Mouse (Mus musculus): ENCODE measurements around the gene Gpr180.

DNA sequence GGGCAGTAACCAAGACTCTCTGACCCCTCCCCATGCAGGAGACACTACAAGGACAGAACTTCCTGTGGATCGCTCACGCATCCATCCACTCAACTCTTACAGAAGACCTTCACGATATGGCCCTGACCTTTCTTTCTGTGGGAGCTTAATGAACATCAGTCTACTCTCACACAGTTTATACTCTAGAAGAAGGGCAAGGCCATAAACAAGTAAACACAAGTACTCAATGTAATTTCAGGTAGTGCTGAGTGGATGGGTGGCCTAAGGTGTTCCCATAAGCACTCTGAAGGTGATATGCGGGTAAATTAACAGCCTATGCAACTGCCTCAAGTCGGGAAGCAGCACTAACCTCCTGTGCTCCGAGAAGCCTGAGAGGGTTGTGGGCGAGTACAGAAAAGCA, 5.5 kb upstream of the Gpr180 start:
- no peak for TF ChIP-seq EP300 (optimal IDR thresholded peaks at IDR 0.05)
- no peak for TF ChIP-seq CTCF (IDR thresholded peaks at IDR 0.05; ENCODE audit: low read depth)
